Comparison of ENCODE assay signal across 8 mouse cellular contexts in the genomic region with DNA sequence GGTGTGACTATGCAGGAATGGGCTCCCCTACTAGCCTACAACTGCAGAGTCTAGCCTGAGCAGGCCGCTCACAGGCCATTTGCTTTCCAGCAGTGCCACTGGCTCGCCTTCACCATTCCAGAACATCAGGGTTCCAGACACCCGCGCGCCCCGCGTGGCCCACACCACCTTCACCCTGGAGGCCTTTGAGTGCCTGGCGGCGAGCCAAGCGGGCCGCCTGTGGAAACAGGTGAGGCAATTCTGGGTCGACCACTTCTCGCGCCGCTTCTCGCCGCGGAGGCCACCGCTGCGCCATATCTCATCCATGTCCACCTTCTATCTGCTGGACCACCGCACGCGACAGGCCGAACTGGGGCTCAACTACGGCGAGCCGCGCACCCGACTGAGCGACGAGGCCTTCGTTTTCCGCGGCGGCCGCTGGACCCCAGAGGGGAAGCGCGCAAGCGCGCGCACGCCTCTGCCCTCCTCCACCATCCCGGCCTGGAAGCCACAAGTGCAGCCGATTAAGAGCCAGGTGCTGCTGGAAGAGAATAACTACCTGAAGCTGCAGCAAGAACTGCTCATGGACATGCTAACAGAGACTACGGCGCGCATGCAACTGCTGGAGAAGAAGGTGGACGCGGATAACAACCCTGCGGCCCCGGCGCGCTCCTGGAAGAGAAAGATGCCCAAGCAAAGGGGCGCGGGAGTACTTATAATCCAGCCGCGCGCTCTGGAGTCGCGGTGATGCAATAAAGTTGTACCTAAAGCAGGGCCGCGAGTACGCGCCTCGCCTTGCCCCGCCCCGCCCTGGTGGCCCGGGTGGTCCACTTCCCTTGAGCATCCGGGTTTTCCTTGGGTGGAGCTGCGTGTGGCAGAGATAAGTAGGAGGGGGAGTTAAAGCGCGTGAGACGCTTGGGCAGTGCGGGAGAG. TPM values are rescaled to one million over a fixed set of nuclear protein-coding genes. Genes with fewer than 3 reads are reported as not detected.
DNase-seq lines count a peak whose midpoint lies in the region; ATAC-seq and TF ChIP-seq lines count a peak whose summit lies in the region.

No protein-coding gene starts in this region.

- intact Hi-C loops in gastrocnemius, postnatal 14 days (cut with DNase I; ENCODE audit: low total_unique reads): no loop called here

- H3K9ac ChIP-seq in intestine, postnatal 0 days (ENCODE audit: low read depth, low read length): peak overlapping the region; percentile 50
- peak overlapping the region; percentile 71 for H3K9ac ChIP-seq in limb, embryonic 12.5 days (replicated peaks)
- peak overlapping the region; percentile 63 for H3K9ac ChIP-seq in midbrain, embryonic 11.5 days (ENCODE audit: low read length)
- peak overlapping the region; percentile 69 for H3K9ac ChIP-seq in stomach, postnatal 0 days (ENCODE audit: low read length)

- H3K27me3 ChIP-seq in intestine, postnatal 0 days (replicated peaks; ENCODE audit: control insufficient read depth, insufficient read depth, low read length): no peaks in the 10 kb centered on the region
- H3K27me3 ChIP-seq in limb, embryonic 12.5 days: peaks cover 26% of the 10 kb centered on the region
- H3K27me3 ChIP-seq in midbrain, embryonic 11.5 days (ENCODE audit: control insufficient read depth, insufficient read depth, low read length): peaks cover 13% of the 10 kb centered on the region
- H3K27me3 ChIP-seq in stomach, postnatal 0 days (ENCODE audit: control insufficient read depth, insufficient read depth, low read length): no peaks in the 10 kb centered on the region

- no peak for TF ChIP-seq EP300 in stomach, postnatal 0 days (optimal IDR thresholded peaks at IDR 0.05)

- WGBS in intestine, postnatal 0 days: 2% methylated on average over 74 of the region's 74 CpGs
- 2% methylated on average over 74 of the region's 74 CpGs for WGBS in limb, embryonic 12.5 days
- WGBS in midbrain, embryonic 11.5 days: 2% methylated on average over 74 of the region's 74 CpGs
- 2% methylated on average over 74 of the region's 74 CpGs for WGBS in stomach, postnatal 0 days

- H3K4me3 ChIP-seq in intestine, postnatal 0 days (ENCODE audit: low read depth, low read length): peak overlapping the region; percentile 48
- peak overlapping the region; percentile 50 for H3K4me3 ChIP-seq in limb, embryonic 12.5 days (replicated peaks)
- peak overlapping the region; percentile 50 for H3K4me3 ChIP-seq in midbrain, embryonic 11.5 days (ENCODE audit: low read depth, low read length)
- peak overlapping the region; percentile 59 for H3K4me3 ChIP-seq in stomach, postnatal 0 days (ENCODE audit: low read depth, low read length)

- no peaks in the 10 kb centered on the region for H3K9me3 ChIP-seq in intestine, postnatal 0 days (ENCODE audit: control insufficient read depth)
- H3K9me3 ChIP-seq in limb, embryonic 12.5 days: no peaks in the 10 kb centered on the region
- no peaks in the 10 kb centered on the region for H3K9me3 ChIP-seq in midbrain, embryonic 11.5 days (ENCODE audit: control insufficient read depth, low read length)
- H3K9me3 ChIP-seq in stomach, postnatal 0 days (ENCODE audit: control insufficient read depth, low read length): no peaks in the 10 kb centered on the region

- peak overlapping the region; percentile 87 for H3K4me2 ChIP-seq in intestine, postnatal 0 days (replicated peaks; ENCODE audit: low read depth)
- peak overlapping the region; percentile 90 for H3K4me2 ChIP-seq in limb, embryonic 12.5 days
- peak overlapping the region; percentile 79 for H3K4me2 ChIP-seq in midbrain, embryonic 11.5 days
- peak overlapping the region; percentile 93 for H3K4me2 ChIP-seq in stomach, postnatal 0 days (replicated peaks; ENCODE audit: low read depth)

- DNase-seq in heart, adult 11 months: peak; percentile 92
- DNase-seq in heart, adult 8-10 months (ENCODE audit: low spot score): no peak
- peak; percentile 33 to 42 for DNase-seq in cerebellum, postnatal 4 days (ENCODE audit: low spot score in 2 of 2)
- peak; percentile 23 for DNase-seq in gastrocnemius, postnatal 14 days
- DNase-seq in midbrain, embryonic 11.5 days (ENCODE audit: low spot score, missing footprints): peak; percentile 94
- peak; percentile 67 for DNase-seq in stomach, postnatal 0 days (ENCODE audit: low spot score)

- TF ChIP-seq CTCF in intestine, postnatal 0 days (IDR thresholded peaks at IDR 0.05; ENCODE audit: low read depth): no peak
- peak; percentile 16; the same call in 1 of the 2 replicates for TF ChIP-seq CTCF in stomach, postnatal 0 days (IDR thresholded peaks at IDR 0.05; ENCODE audit: low read depth)

- H3K36me3 ChIP-seq in intestine, postnatal 0 days (ENCODE audit: control insufficient read depth, insufficient read depth): no peaks in the 10 kb centered on the region
- no peaks in the 10 kb centered on the region for H3K36me3 ChIP-seq in limb, embryonic 12.5 days
- H3K36me3 ChIP-seq in midbrain, embryonic 11.5 days (ENCODE audit: control insufficient read depth, insufficient read depth, low read length): no peaks in the 10 kb centered on the region
- no peaks in the 10 kb centered on the region for H3K36me3 ChIP-seq in stomach, postnatal 0 days (ENCODE audit: control insufficient read depth, insufficient read depth, low read length)

- no peaks in the 10 kb centered on the region for H3K4me1 ChIP-seq in intestine, postnatal 0 days (replicated peaks; ENCODE audit: control insufficient read depth, insufficient read depth, low read length)
- H3K4me1 ChIP-seq in limb, embryonic 12.5 days (replicated peaks): 0 out of 2 replicates have a peak, but pooled peaks cover 3% of the 10 kb centered on the region
- peaks cover 3% of the 10 kb centered on the region; the same call in 1 of the 2 replicates for H3K4me1 ChIP-seq in midbrain, embryonic 11.5 days (ENCODE audit: control insufficient read depth, insufficient read depth, low read length)
- H3K4me1 ChIP-seq in stomach, postnatal 0 days (replicated peaks; ENCODE audit: control insufficient read depth, insufficient read depth): no peaks in the 10 kb centered on the region; the same call in 1 of the 2 replicates

- H3K27ac ChIP-seq in intestine, postnatal 0 days (ENCODE audit: low read depth, low read length): no peak overlapping the region
- peak overlapping the region; percentile 51; the same call in 1 of the 2 replicates for H3K27ac ChIP-seq in limb, embryonic 12.5 days
- H3K27ac ChIP-seq in midbrain, embryonic 11.5 days (ENCODE audit: low read depth, low read length): no peak overlapping the region
- 0 out of 2 replicates have a peak overlapping the region, but pooled peaks have one; percentile 24 for H3K27ac ChIP-seq in stomach, postnatal 0 days (replicated peaks)

- ATAC-seq in intestine, postnatal 0 days: peak; percentile 39; the same call in 1 of the 2 replicates
- peak; percentile 56; the same call in 1 of the 2 replicates for ATAC-seq in limb, embryonic 12.5 days (ENCODE audit: insufficient number of reproducible peaks, insufficient read depth, low FRiP score, low TSS enrichment, low read depth)
- ATAC-seq in midbrain, embryonic 11.5 days (ENCODE audit: low FRiP score): peak; percentile 63
- peak; percentile 62 for ATAC-seq in stomach, postnatal 0 days (ENCODE audit: low FRiP score, low TSS enrichment)

RNA-seq across cellular contexts. Expression of a gene that starts 4.9 kb away (rescaled TPM):
- not detected for total RNA-seq in heart, adult 8-10 months (2022)
- total RNA-seq in gastrocnemius, postnatal 14 days (2021): not detected
- polyA plus RNA-seq in intestine, postnatal 0 days (2015; fragmentation: Nextera tagmentation; extraction: Ambion mirVana): 0.17 and 0.30 TPM in 2 replicates
- 0.44 TPM in 1 of 2 replicates, not detected in the other for polyA plus RNA-seq in limb, embryonic 12.5 days (2016; fragmentation: Nextera tagmentation; extraction: Ambion mirVana)
- not detected in 2 replicates for polyA plus RNA-seq in midbrain, embryonic 11.5 days (2014; fragmentation: Nextera tagmentation; extraction: Ambion mirVana)
- 0.15 and 0.28 TPM in 2 replicates for polyA plus RNA-seq in stomach, postnatal 0 days (2015; fragmentation: Nextera tagmentation; extraction: Ambion mirVana)

RNA-seq across cellular contexts. Expression of a gene that starts 17.6 kb away (rescaled TPM):
- 100 to 1,000 TPM in 2 of 4 experiments, 10 to 100 TPM in 2; 90.8 to 111 (median 97.3) TPM for total RNA-seq in heart, adult 8-10 months (2022)
- total RNA-seq in gastrocnemius, postnatal 14 days (2021): 10 to 100 TPM; 77.9 to 81.6 TPM
- polyA plus RNA-seq in intestine, postnatal 0 days (2015; fragmentation: Nextera tagmentation; extraction: Ambion mirVana): 111 and 112 TPM in 2 replicates
- 636 and 669 TPM in 2 replicates for polyA plus RNA-seq in limb, embryonic 12.5 days (2016; fragmentation: Nextera tagmentation; extraction: Ambion mirVana)
- 848 and 902 TPM in 2 replicates for polyA plus RNA-seq in midbrain, embryonic 11.5 days (2014; fragmentation: Nextera tagmentation; extraction: Ambion mirVana)
- polyA plus RNA-seq in stomach, postnatal 0 days (2015; fragmentation: Nextera tagmentation; extraction: Ambion mirVana): 113 and 115 TPM in 2 replicates

RNA-seq across cellular contexts. Expression of a gene that starts 33.7 kb away (rescaled TPM):
- total RNA-seq in heart, adult 8-10 months (2022): 100 to 1,000 TPM; 331 to 378 (median 360) TPM
- total RNA-seq in gastrocnemius, postnatal 14 days (2021): 100 to 1,000 TPM; 104 to 133 TPM
- 181 and 187 TPM in 2 replicates for polyA plus RNA-seq in intestine, postnatal 0 days (2015; fragmentation: Nextera tagmentation; extraction: Ambion mirVana)
- 292 and 313 TPM in 2 replicates for polyA plus RNA-seq in limb, embryonic 12.5 days (2016; fragmentation: Nextera tagmentation; extraction: Ambion mirVana)
- polyA plus RNA-seq in midbrain, embryonic 11.5 days (2014; fragmentation: Nextera tagmentation; extraction: Ambion mirVana): 237 and 254 TPM in 2 replicates
- 171 and 181 TPM in 2 replicates for polyA plus RNA-seq in stomach, postnatal 0 days (2015; fragmentation: Nextera tagmentation; extraction: Ambion mirVana)

Comparison
In these comparisons a context has a peak if more than half of its experiments do, and no peak if none do; other contexts are left out.
1. H3K27ac ChIP-seq: peak in limb, embryonic 12.5 days (single experiment) and stomach, postnatal 0 days (single experiment); none in intestine, postnatal 0 days (single experiment) and midbrain, embryonic 11.5 days (single experiment).
2. Peak in every context shown above with its lines, with median percentiles within 50 percentile points of each other: ATAC-seq, H3K4me2 ChIP-seq, H3K4me3 ChIP-seq and H3K9ac ChIP-seq.